Mouse (Mus musculus) forebrain, embryonic 13.5 days (tissue): ENCODE results near the gene Agrp. TPM values are rescaled to one million over a fixed set of nuclear protein-coding genes. Genes with fewer than 3 reads are reported as not detected.
A peak's percentile ranks its signal among the peaks of the same experiment; 100 is the strongest.

Experiments used
- ATAC-seq: fragments of 200-750 bp; cut with Nextera tagmentation; 2 replicates; pipeline ENCODE4 v1.8.0; 2017
- H3K27ac ChIP-seq: fragments of 300-500 bp; sonication (generic); 2 replicates; pipeline ENCODE4 v1.5.1; 2015; ENCODE audit warnings: inconsistent platforms, mild to moderate bottlenecking, moderate library complexity
- H3K27me3 ChIP-seq: fragments of 300-500 bp; sonication (generic); 2 replicates; pipeline ENCODE4 v1.6.1; 2015; ENCODE audit warnings: mild to moderate bottlenecking, inconsistent platforms
- H3K36me3 ChIP-seq: fragments of 300-500 bp; sonication (generic); 2 replicates; pipeline ENCODE4 v1.6.1; 2015; ENCODE audit warnings: mild to moderate bottlenecking, inconsistent platforms; ENCODE audit not compliant: poor library complexity, severe bottlenecking
- H3K4me1 ChIP-seq: fragments of 300-500 bp; sonication (generic); 2 replicates; pipeline ENCODE4 v1.6.1; 2015; ENCODE audit warnings: inconsistent platforms
- H3K4me2 ChIP-seq: fragments of 300-500 bp; sonication (generic); 2 replicates; pipeline ENCODE4 v1.6.1; 2015; ENCODE audit warnings: inconsistent platforms, mild to moderate bottlenecking, moderate library complexity
- H3K4me3 ChIP-seq: fragments of 300-500 bp; sonication (generic); 2 replicates; pipeline ENCODE4 v1.5.1; 2015; ENCODE audit warnings: mild to moderate bottlenecking, inconsistent platforms
- H3K9ac ChIP-seq: fragments of 300-500 bp; sonication (generic); 2 replicates; pipeline ENCODE4 v1.6.1; 2015; ENCODE audit warnings: mild to moderate bottlenecking, inconsistent platforms
- H3K9me3 ChIP-seq: fragments of 300-500 bp; sonication (generic); replicated peaks from 2 replicates; pipeline ENCODE4 v1.6.1; 2016; ENCODE audit warnings: inconsistent platforms
- WGBS: fragments of 180-500 bp; shearing (Covaris S2); methylation state at CpG from one replicate; pipeline ENCODE4 v1.1.7; 2015; 5-methylcytosine and 5-hydroxymethylcytosine counted together
- polyA plus RNA-seq: library from polyadenylated mRNA; unstranded; fragments of >200 nt; fragmentation: Nextera tagmentation; extraction: Ambion mirVana; gene quantifications from 2 replicates; pipeline ENCODE4 v1.2.1, GENCODE M21; 2015

The Agrp gene
- 0.62 and 0.88 TPM in 2 replicates for polyA plus RNA-seq

DNA sequence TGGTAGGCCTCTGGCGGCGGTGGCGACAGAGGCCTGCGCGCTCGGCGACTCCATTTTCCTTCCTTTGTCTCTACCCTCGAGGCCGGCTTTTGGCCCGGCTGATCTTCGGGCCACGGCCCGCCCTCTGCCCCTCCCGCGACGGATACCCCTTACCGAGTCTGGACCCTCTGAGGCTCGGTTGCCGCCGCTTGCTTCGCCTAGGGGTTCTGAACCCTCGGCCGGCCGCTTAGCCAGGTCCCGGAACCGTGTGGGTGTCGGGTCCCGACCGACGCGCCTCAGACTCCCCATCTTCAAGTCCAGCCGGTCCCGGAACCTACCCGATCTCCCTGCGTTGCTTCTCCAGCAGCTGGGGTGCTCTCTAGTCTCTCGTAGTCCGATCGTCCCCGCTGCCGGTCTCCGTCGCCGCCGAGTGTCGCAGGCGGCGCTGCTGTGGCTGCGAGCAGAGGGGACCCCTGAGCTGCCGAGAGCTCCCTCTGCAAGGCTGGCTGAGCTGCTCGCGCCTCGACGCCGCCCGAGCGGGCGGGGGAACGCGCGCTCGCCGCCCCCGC is at the start of gene Agrp:
Gene Agrp (minus strand): TSS at position 431 of the 548 bp plus-strand sequence.
- peak within 1 kb of the TSS; percentile 100 for H3K27ac ChIP-seq
- ATAC-seq, result peak; percentile 52
- peaks cover 44% of the 10 kb centered on the region for H3K4me1 ChIP-seq
- no peaks in the 10 kb centered on the region for H3K36me3 ChIP-seq
- H3K9ac ChIP-seq, result peak within 1 kb of the TSS; percentile 99
- WGBS, result under 1% methylated on average over 62 of the region's 63 CpGs
- no peaks in the 10 kb centered on the region for H3K9me3 ChIP-seq
- H3K27me3 ChIP-seq, result no peaks in the 10 kb centered on the region
- H3K4me2 ChIP-seq, result peak within 1 kb of the TSS; percentile 89
- peak within 1 kb of the TSS; percentile 90 for H3K4me3 ChIP-seq

DNA sequence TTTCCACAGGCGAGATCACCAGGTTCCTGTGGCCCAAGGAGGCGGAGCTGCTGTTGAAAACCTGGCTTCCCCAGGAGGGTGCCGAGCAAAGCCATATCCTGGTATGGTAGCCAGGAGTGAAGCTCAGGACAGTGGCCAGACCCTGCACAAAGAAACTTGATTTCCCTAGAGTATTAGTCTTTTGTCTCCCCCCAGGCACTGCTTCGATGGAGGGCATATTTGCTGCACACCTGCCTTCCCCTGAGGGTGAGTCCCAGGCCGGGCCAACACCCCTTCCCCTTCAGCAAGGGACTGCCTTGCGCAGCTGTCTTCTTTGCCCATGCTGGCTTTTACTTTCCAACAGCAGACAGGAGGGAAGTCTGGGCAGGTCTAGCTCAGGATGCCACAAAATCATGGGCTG is 49.4 kb upstream of the Agrp start:
- no peak overlapping the region for H3K4me2 ChIP-seq
- no peaks in the 10 kb centered on the region for H3K27me3 ChIP-seq
- H3K4me3 ChIP-seq, result no peak overlapping the region
- ATAC-seq, result no peak
- H3K27ac ChIP-seq, result no peak overlapping the region
- 68% methylated on average over 6 of the region's 6 CpGs for WGBS
- no peaks in the 10 kb centered on the region for H3K4me1 ChIP-seq
- peaks cover 32% of the 10 kb centered on the region for H3K36me3 ChIP-seq
- no peak overlapping the region for H3K9ac ChIP-seq
- no peaks in the 10 kb centered on the region for H3K9me3 ChIP-seq

- Histone ChIP-seq H3K36me3 (peaks cover 39% of the 10 kb centered on the region), H3K9ac (no peak within 1 kb of the TSS), H3K4me3 (no peak within 1 kb of the TSS), H3K4me2 (no peak within 1 kb of the TSS), H3K27ac (no peak within 1 kb of the TSS), H3K4me1 (no peaks in the 10 kb centered on the region), H3K27me3 (no peaks in the 10 kb centered on the region), H3K9me3 (no peaks in the 10 kb centered on the region)
- WGBS, result 18% methylated on average over 26 of the region's 26 CpGs
- ATAC-seq, result no peak
Observed at GRCm38 (mm10) chr8:105685796-105686308, 48.7 kb upstream of the Agrp start, which contains the start of gene Carmil2. TSS of gene Carmil2 (plus strand) at chr8:105686274.

- Histone ChIP-seq H3K9ac (no peak overlapping the region), H3K4me2 (no peak overlapping the region), H3K36me3 (peaks cover 44% of the 10 kb centered on the region), H3K27ac (no peak overlapping the region), H3K9me3 (no peaks in the 10 kb centered on the region), H3K4me3 (no peak overlapping the region), H3K4me1 (no peaks in the 10 kb centered on the region), H3K27me3 (no peaks in the 10 kb centered on the region)
- WGBS, result 83% methylated on average over 7 of the region's 7 CpGs
- ATAC-seq, result no peak
Observed at GRCm38 (mm10) chr8:105685325-105685724, 48.1 kb upstream of the Agrp start.

- Histone ChIP-seq H3K27me3 (no peaks in the 10 kb centered on the region), H3K27ac (no peak overlapping the region), H3K4me2 (no peak overlapping the region), H3K9me3 (no peaks in the 10 kb centered on the region), H3K36me3 (peaks cover 97% of the 10 kb centered on the region), H3K4me3 (no peak overlapping the region), H3K9ac (no peak overlapping the region), H3K4me1 (no peaks in the 10 kb centered on the region)
- 92% methylated on average over 1 of the region's 1 CpGs for WGBS
- ATAC-seq, result no peak
Observed at GRCm38 (mm10) chr8:105677891-105678290, 40.7 kb upstream of the Agrp start.

DNA sequence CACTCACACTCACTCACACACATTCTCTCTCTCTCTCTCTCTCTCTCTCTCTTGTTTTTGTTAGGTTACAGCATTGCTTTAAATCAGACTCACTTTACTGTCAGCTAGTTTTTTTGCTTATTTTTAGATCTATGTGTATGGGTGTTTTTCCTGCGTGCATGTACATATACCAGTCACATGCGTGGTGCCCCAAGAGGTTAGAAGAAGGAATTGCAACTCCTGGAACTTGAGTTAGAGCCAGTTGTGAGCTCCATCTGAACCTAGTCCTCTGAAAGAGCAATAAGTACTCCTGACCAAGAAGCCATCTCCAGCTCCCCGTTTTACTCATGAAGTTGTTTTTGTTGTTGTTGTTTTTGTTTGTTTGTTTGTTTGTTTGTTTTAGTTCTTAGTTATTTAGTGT is 24.0 kb upstream of the Agrp start:
- no peak for ATAC-seq
- no peaks in the 10 kb centered on the region for H3K27me3 ChIP-seq
- 87% methylated on average over 3 of the region's 3 CpGs for WGBS
- peaks cover 29% of the 10 kb centered on the region for H3K36me3 ChIP-seq
- H3K4me3 ChIP-seq, result no peak overlapping the region
- no peak overlapping the region for H3K4me2 ChIP-seq
- no peak overlapping the region for H3K27ac ChIP-seq
- no peaks in the 10 kb centered on the region for H3K4me1 ChIP-seq
- H3K9me3 ChIP-seq, result no peaks in the 10 kb centered on the region
- no peak overlapping the region for H3K9ac ChIP-seq

DNA sequence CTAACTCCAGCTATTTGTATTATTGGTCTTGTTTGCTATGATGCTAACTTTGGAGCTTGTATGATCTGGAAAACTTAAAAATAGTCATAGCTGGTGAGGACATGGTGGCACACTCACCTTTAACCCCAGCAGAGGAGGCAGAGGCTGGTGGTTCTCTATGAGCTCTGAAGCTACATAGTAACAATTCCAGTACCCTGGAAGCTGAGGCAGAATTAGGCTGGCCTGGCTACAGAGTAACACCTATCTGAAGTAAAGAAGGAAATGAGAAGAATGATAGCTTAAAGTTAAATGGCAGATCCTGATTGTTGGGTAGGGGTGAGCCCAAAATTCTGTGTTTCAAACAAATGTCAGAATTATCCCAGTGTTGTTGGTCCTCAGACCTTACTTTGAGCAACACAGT is 20.4 kb upstream of the Agrp start:
- no peaks in the 10 kb centered on the region for H3K9me3 ChIP-seq
- H3K36me3 ChIP-seq, result peaks cover 24% of the 10 kb centered on the region
- H3K4me2 ChIP-seq, result no peak overlapping the region
- no peaks in the 10 kb centered on the region for H3K27me3 ChIP-seq
- ATAC-seq, result no peak
- H3K4me3 ChIP-seq, result no peak overlapping the region
- H3K9ac ChIP-seq, result no peak overlapping the region
- H3K27ac ChIP-seq, result no peak overlapping the region
- no peaks in the 10 kb centered on the region for H3K4me1 ChIP-seq

- no peaks in the 10 kb centered on the region for H3K9me3 ChIP-seq
- ATAC-seq, result no peak
- no peak overlapping the region for H3K9ac ChIP-seq
- no peak overlapping the region for H3K4me2 ChIP-seq
- no peak overlapping the region for H3K4me3 ChIP-seq
- WGBS, result 97% methylated on average over 1 of the region's 1 CpGs
- no peaks in the 10 kb centered on the region for H3K27me3 ChIP-seq
- H3K27ac ChIP-seq, result no peak overlapping the region
- peaks cover 67% of the 10 kb centered on the region for H3K36me3 ChIP-seq
- H3K4me1 ChIP-seq, result no peaks in the 10 kb centered on the region
Observed at GRCm38 (mm10) chr8:105648929-105649328, 11.7 kb upstream of the Agrp start.

DNA sequence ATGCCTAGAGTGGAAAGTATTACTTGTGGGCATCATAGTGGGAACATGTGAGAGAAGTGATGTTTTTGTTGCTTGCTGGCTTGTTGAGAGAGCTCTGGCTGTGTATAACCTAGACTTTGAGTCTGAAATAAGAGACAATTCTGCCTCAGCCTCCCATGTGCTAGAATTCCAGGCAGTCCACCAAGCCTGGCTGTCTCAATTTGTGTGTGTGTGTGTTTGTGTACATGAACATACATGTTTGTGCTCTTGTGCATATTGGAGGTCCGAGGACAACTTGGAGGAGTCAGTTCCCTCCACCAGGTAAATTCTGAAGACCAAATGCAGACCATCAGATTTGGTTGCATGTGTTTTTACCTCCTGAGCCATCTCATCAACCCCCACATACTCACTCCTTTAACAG is 8.0 kb upstream of the Agrp start:
- no peak for ATAC-seq
- H3K4me3 ChIP-seq, result no peak overlapping the region
- 88% methylated on average over 1 of the region's 1 CpGs for WGBS

DNA sequence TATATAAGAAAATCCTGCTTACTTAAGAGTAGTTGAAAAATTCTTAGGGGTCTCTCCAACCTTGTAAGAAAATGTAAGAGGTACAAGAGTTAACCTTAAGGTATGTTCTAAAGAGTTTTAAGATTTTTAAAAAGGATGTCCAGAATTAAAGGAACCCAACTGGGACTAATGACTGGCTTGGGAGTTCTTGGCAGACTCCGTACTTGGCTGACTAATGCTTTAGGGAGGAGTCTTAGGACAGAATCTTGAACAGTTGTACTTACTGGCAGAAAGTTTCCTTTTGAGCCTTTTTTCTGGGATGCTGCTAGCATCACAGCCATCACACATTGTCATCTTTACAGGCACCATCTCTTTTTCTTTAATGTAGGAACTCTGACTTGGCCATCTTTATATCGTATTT is 3.3 kb upstream of the Agrp start:
- H3K4me2 ChIP-seq, result no peak overlapping the region
- no peak for ATAC-seq
- no peaks in the 10 kb centered on the region for H3K27me3 ChIP-seq
- no peak overlapping the region for H3K27ac ChIP-seq
- H3K4me3 ChIP-seq, result no peak overlapping the region
- H3K9ac ChIP-seq, result no peak overlapping the region
- WGBS, result 85% methylated on average over 2 of the region's 2 CpGs
- H3K4me1 ChIP-seq, result peaks cover 35% of the 10 kb centered on the region
- H3K9me3 ChIP-seq, result no peaks in the 10 kb centered on the region
- H3K36me3 ChIP-seq, result peaks cover 20% of the 10 kb centered on the region

More for the DNA sequence above, 8.0 kb upstream of the Agrp start:
- Histone ChIP-seq H3K36me3 (peaks cover 44% of the 10 kb centered on the region), H3K27me3 (no peaks in the 10 kb centered on the region), H3K4me2 (no peak overlapping the region), H3K4me1 (peaks cover 8% of the 10 kb centered on the region), H3K27ac (no peak overlapping the region), H3K9ac (no peak overlapping the region), H3K9me3 (no peaks in the 10 kb centered on the region)

DNA sequence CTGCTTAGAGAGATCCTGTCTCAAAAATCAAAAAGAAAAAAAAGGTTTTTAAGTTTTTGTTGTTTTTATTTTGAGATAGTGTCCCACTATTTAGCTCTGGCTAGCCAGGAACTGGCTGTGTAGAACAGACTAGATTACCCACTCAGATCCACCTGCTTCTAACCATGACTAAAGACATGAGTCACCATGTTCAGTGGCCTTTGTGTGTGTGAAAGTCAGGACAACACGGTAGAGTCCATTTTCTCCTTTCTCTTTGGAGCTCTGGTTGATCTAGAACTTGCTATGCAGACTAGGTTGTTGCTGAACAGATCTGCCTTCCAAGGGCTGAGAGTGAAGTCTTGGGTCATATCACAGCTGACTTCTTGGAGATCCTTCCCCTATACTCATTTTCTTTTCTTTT is 2.6 kb upstream of the Agrp start:
- H3K36me3 ChIP-seq, result peaks cover 13% of the 10 kb centered on the region
- H3K27ac ChIP-seq, result no peak overlapping the region
- no peak overlapping the region for H3K9ac ChIP-seq
- ATAC-seq, result no peak
- no peak overlapping the region for H3K4me2 ChIP-seq
- no peaks in the 10 kb centered on the region for H3K9me3 ChIP-seq
- H3K4me1 ChIP-seq, result peaks cover 42% of the 10 kb centered on the region
- no peak overlapping the region for H3K4me3 ChIP-seq
- 66% methylated on average over 1 of the region's 1 CpGs for WGBS
- H3K27me3 ChIP-seq, result no peaks in the 10 kb centered on the region

- Histone ChIP-seq H3K4me3 (peak overlapping the region; percentile 90), H3K36me3 (peaks cover 2% of the 10 kb centered on the region), H3K27me3 (no peaks in the 10 kb centered on the region), H3K4me1 (peaks cover 44% of the 10 kb centered on the region), H3K27ac (no peak overlapping the region), H3K9me3 (no peaks in the 10 kb centered on the region), H3K4me2 (peak overlapping the region; percentile 89), H3K9ac (peak overlapping the region; percentile 99; the same call in 1 of the 2 replicates)
- ATAC-seq, result no peak
- 88% methylated on average over 4 of the region's 4 CpGs for WGBS
Observed at GRCm38 (mm10) chr8:105638510-105638909, 1.3 kb upstream of the Agrp start.

DNA sequence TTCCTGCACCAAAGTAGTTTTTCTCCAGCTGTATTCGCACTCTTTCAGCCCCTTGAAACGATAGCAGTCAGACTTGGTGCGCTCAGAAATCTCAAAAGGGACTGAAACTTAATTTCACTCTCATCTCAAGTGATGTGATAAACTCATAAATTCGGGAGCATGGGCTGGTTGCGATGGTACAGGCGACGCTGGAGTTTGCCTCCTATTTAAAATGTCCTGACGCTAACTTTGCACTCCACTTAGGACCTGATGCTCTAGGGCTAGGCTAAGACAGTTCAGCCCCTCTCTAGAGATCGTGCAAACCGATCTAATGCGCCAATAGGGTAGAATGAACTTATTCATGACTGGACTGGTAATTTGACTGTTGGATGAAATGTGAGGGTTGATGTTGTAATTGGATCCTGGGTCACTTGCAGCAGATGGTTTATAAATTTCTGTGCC is 428 bp upstream of the Agrp start:
- no peak for ATAC-seq
- Histone ChIP-seq H3K4me2 (peak overlapping the region; percentile 89), H3K27me3 (no peaks in the 10 kb centered on the region), H3K4me1 (peaks cover 44% of the 10 kb centered on the region), H3K36me3 (no peaks in the 10 kb centered on the region), H3K27ac (peak overlapping the region; percentile 100), H3K9ac (peak overlapping the region; percentile 99), H3K9me3 (no peaks in the 10 kb centered on the region), H3K4me3 (peak overlapping the region; percentile 90)
- WGBS, result 0% methylated on average over 11 of the region's 11 CpGs
